Mouse (Mus musculus) heart, adult 2 months (tissue): ENCODE results near the gene Slc39a11.

Experiments
- CTCF ChIP-seq: fragments of 200-600 bp; IDR thresholded peaks from 2 replicates; pipeline ENCODE4 v1.8.1; 2022; ENCODE audit warnings: antibody characterized with exemption, mild to moderate bottlenecking, moderate library complexity
- EP300 ChIP-seq: fragments of 200-500 bp; IDR thresholded peaks from 2 replicates; pipeline ENCODE4 v1.6.1; 2011; ENCODE audit warnings: low read depth, low read length, control low read depth; ENCODE audit not compliant: insufficient read depth
- POLR2A ChIP-seq: fragments of 200-500 bp; IDR thresholded peaks from 2 replicates; pipeline ENCODE4 v1.6.1; 2011; ENCODE audit warnings: mild to moderate bottlenecking, low read depth, low read length, control low read depth; ENCODE audit not compliant: insufficient read depth

DNA sequence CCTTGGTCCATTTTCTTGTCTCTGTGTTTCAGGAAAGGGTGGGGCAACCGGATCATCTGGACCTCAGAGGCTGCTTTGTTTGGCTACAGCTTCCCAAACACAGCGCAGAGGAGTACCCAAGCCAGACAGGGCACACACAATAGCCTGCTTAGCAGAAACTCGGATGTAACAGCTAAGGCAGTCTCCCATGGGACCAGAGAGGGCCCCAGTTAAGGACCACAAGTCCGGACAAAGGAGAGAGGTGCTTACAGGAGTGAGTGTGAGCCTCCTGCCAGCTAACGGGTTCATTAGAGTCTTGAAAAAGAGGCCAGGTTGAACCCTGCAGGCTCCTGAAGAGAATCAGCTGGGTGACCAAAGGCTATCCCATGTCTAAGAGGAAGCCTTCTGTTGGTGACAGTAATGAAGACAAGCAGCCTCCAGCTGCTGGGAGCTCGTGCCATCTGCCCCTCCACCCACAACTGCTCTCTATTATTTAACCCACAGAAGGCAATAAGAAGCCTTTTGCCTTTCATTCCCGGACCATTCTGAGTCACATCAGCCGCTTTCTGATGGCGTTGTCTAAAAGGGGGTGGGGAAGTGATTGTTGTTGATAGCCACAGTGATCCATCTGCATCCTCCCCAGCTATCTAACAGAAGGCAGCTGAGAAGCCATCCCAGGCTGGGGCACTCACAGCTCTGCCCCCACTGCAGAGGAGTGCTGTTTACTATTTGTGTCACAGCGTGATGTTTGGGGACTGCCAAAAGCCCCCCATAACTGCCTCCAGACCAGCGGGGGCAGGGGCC lies 65.8 kb downstream of the Slc39a11 start:
- TF ChIP-seq CTCF (no peak), POLR2A (no peak), EP300 (no peak)
